Mouse (Mus musculus): ENCODE measurements around the gene Vrk2. TPM values are rescaled to one million over a fixed set of nuclear protein-coding genes. Genes with fewer than 3 reads are reported as not detected.
A peak's percentile ranks its signal among the peaks of the same experiment; 100 is the strongest.

The Vrk2 gene
- total RNA-seq, 2 experiments from 2014 or later, result 6.2 to 9.1 TPM

DNA sequence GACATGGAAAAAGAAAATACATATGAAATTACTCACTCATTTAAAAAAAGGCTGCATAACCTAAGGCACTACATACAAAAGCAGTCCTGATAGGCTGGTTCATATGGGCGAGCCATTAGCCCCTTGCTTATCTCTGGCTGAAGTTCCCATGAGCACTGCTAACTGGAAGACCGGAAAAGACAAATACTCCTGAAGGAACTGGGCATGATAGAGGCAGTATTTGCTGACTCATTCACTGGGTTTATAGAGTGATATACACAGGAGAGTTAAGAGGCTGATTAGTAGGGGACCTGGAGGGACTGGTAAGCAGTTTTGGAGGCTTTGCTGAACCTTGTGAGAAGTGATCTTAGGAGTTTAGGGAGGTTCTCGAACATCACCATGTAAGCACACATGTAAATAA, 42.2 kb downstream of the Vrk2 start:
- no peak for DNase-seq

DNA sequence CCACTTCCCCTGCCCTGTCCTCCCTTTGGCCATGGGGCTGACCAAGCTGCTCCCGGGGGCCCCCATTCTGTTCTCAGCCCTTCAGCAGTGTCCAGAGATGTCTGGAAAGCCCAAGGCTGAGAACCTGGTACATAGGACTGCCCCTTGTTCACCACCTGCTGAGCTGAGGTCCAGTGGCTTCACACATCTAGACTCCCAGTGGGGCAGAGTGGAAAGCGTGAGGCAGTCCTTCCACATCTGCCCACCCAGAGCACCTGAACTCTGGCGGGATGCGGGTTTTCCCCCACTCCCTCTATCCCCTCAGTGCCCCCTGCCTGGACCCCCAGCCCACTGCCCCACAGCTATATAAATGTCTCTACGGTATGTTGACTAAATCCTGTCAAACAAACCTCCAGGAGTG, 56.0 kb downstream of the Vrk2 start:
- no peak for DNase-seq

DNA sequence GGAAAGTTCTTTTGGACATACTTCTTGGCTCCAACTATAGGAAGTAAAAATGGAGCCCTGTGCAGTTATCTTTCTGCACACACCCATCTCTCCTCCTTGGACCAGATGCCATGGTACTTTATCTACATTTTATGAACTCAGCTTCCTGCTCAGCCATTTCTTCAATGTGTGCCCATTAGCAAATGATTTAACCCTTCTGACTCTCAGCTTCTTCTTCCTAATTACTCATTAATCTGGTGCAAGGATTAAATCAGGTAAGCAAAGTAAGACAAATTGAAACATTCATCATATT, 60.0 kb downstream of the Vrk2 start:
- no peak for DNase-seq

DNA sequence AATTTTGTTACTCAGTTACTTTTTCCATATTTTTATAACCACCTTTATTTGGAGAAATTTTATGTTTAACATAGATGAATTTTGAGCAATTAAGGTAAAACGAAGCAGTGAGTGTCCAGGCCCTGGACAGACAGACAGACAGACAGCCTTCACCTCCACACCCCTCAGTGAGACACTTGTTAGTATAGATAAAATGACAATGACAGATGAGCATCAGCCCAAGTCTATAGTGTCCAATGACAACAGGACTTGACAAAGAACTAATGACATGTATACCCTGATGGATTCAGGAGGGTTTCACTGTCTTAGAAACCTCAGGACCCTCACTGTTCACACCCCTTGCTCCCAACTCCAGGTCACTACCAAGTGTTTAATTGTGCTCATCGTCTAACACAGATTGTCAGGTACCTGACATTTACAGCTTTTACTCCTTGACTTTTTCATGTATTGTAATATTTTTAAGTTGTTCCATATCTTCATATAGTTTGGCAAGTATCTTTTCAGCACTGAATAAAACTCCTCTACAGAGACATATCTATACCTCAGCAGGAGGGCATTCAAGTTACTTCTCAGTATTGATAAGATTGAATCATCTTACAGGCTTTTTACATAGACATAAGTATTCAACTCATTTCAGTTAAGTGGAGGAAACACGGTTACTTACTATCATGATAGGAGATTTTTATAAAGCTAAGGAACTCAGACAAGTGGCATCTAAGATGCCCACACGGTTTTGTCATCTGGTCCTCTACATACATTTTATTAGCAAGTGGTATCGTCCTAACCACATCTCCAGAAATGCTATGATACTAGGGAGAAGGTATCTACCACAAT, 60.6 kb downstream of the Vrk2 start:
- DNase-seq, result no peak

DNA sequence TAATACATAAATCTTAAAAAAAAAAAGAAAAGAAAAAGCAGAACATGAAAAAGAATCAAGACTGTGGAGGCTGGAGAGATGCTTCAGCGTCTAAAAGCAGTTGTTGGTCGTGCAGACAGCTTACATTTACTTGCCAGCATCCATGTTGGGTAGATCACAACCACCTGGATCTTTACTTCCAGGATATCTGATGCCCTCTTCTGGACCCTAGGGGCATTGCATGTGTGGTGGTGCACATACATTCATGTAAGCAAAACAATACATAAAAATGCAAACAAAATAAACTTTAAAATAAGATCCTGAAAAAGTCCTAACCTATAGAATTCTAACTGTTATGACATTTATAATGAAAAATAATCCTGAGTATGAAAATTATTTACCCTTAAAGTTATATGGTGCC, 66.9 kb downstream of the Vrk2 start:
- no peak for DNase-seq

DNA sequence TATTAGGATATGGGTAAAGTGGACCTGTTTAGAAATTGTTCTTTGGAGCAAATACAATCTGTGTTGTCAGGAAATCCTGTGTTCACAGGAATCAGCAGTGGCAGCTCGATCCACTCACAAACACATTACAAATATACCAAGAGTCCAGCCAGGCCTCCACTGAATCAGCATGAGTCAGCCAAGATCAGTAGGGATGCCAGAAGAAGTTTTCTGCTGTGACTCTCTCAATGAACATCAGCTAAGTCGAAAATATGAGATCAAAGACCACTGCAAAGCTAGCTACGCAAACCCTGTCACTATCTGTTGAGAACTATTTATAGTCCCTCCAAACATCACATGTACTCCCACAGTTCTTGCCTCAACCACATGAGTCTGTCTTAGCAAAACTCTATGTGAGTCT, 74.8 kb downstream of the Vrk2 start:
- DNase-seq, result no peak

DNA sequence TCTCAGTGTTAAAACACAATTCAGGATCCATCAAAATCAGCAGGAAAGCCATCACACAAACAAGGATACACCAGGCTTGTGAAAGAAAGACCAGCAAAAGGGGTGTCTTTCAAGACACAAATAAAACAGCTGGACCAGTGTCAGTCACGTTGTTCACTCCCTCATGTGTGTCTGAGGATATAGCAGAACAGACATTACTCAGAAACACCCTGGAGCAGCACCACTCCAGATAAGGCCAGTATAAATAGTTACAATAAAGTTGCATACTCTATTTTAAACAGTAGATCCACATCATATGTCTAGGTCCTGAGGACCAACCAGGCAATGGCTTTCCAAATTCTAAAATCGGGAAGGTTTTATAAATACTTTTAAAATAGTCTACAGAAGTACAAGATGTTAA, 77.7 kb downstream of the Vrk2 start:
- no peak for DNase-seq

DNA sequence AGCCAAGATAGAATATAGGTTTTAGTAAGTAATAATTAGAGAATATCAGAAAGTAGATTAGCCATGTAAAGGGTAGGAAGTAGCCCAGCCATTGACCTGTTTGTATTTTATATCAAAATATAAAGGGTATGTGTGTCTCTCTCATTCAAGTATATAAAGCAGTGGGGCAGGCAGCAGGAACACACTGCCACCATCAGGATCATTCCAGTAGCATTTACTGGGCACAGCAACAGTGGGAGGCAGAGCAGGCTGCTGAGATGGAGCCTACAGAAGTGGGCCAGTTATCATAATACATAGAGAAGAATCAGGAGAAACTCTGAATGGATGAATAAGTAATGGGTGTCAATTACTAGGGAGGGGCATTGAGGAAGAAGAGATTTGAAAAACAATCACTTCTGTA, 80.1 kb downstream of the Vrk2 start:
- DNase-seq, result no peak

DNA sequence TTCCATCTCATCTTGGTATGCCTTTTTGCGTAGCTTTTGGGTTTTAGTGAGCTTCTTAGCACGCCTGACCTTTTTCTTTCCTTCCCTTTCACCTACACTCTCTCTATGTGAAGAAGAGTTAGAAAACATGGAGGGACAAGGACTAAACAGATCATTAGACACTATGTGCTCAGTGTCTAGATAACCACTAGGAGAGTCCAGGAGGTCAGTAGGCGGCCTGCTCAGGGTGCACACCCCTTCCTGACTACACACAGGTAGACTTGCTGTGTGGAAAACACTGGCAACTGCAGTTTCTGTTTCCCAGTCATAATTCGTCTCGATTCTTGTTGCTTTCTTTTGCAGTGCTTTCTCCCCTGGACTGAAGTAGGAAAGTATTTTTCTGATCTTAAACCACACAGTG, 97.8 kb downstream of the Vrk2 start:
- no peak for DNase-seq

DNA sequence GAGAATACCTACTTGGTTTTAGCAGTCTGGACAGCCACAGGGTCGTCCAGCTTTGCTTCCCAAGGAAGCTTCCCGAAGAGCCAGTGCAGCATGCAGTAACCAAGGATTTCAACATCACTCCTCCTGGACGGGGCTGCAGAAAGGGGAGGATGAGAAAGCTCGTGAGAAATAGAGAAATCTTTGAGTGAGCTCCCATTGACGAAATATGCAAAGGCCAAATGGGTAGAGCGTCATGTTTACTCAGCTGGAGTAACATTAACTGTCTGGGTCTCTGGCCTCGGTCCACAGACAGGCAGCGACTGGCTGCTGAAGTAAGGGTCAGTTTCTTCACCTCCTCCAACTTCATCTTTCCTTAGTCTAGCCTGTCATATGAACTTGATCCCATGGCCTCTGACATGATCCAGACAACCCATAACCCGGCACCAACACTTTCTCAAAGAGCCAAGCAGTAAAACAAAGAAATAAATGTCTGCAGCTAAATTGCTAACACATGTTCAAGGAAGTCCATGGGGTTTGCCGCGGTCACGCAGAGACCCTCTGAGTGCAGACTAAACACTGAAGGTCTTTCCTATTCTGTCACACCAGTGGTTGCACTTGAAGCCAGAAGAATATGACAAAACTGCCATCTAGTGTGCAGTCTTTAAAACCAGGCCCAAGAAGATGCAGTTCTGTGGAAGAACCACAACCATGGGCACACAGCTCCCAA, 103.9 kb downstream of the Vrk2 start:
- peak; percentile 9 for DNase-seq

DNA sequence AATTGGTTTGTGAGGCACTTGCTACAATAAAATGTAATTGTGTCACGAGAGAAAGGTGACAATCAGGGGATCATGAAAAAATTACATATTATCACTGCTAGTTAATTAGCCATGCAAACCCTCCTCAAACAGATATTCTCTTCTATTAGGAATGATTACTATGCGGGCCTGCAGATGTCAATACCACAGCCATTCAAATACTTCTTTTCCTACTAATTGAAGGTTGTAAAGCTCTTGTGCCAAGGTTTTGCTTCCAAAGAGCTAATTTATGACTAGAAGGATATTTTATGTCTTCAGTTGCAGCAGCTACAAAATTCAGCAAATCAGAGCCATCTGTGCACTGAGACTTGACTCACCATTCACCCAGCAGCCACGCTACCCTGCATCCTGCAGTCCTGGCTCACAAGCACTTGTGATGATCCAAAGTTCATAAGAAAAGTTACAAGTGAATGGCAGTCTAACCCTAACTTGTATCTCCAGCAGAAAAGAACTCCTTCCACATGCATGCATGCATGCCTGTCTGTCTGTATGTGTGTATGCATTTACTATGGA, 112.0 kb downstream of the Vrk2 start:
- DNase-seq, result no peak

DNA sequence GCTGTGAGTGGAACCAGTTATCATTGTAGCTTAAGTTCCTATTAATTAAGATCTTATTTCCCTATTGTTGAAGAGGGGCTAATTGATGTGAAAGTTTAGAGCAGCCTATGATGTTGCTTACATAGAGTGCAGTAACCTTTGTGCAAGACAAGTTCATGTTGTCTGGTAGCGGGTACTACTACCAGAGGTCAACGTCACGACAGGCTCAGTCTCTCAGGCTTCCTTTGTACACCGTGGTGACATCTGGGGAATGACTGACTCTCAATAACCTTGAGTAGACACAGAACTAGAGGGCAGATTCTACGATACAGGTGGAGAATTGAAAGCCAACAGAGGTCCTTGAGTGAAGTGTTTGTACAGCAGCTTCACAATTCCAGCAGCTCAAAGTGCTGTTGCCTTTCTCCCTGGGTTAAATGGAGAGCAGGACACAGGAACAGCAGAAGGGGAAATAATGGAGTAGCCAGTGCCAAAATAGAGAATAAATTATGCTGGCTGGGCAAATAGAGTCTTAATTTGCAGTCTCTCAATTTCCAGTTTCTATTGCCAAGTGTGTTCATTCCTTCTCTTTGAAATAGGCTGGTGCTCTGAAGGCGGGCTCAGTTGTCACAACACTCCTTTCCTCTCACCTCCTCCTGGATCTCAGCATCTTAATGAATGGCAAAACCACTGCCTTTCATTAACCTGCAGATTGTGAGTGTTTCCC, 116.6 kb downstream of the Vrk2 start:
- no peak for DNase-seq

DNA sequence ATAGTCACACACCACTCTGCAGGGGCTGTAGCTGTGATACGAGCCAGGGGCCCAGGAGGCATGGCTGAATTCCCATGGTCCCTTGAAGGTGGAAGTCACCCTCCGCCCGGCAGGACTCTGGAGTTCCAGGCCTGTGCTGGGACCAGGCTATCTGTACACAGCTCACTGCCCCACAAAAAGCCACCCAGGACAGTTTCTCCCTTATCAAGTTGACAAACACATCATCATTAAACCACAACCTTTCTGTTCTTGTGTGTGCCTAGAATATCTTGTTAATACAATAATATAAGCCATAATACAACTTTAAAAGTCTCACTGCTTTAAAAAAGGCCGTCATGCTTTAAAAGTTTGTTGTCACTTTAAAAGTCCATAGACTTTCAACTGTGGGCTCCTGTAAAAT, 139.7 kb downstream of the Vrk2 start:
- no peak for DNase-seq

DNA sequence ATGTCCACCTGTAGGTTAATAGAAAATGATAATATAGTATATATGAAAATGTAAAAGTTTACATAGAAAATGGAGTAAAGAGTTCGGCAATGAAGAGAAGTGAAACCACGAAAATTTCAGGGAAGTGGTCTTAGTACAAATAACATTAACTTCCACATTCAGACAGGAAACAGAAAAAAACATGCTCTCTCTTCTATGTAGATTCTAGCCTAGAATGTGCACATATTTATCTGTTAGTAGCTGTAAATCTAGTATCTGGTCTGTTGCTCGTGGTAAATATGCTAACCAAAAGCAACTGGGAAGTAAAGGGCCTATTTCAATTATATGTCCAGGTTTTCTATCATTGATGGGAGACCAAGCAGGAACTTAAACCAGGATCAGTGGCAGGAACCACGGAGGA, 141.1 kb downstream of the Vrk2 start:
- no peak for DNase-seq

DNA sequence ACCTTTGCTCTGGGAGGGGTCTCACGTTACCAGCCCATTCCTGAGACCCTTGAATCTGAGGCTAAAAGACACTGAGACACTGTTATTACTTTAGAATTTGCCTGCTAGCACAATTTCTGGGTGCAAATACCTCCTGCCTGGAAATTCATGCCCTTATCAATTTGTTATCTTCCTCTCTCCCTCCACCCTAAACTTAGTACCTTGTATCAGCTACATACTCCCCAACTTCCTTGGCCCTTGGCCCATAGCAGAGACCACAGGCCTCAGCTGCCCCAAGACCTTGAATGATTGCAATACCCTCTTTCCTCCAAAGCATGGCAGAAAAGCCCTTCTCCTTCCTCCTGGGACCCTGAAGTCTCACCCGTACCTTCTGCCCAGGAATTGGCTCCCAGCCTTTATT, 142.6 kb downstream of the Vrk2 start:
- no peak for DNase-seq

DNA sequence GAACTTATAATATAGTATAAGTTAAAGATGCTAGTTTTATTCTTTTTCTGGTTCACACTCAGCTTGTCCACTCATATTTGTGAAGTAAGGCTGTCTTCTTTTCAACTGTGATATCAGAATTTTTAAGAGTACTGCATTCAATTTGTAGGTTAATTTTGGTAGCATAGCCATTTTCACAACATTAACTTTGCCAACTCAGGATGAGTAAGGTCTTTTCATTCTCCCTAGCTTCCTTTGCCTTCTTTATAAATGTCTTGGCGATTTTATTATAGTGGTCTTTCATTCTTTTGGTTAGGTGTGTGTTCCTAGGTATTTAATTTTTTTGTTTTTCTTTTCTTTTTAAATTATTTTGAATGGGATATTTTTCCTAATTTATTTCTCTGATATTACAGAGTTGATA, 143.2 kb downstream of the Vrk2 start:
- DNase-seq, result no peak

DNA sequence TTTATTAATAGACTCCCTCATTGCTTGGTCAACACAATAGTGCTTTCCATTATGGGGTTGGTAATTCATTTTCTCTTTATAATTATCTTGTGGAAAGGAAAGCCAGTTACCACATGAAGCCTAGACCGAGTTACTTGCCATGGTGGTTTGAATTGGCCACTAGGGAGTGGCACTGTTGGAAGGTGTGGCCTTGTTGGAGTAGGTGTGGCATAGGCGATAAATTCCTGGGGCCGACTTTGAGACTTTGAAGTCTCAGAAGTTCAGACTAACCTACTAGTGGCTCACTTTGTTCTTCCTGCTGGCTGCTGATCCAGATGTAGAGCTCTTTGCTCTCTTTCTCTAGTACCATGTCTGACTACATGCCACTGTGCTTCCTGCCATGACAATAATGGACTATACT, 144.0 kb downstream of the Vrk2 start:
- no peak for DNase-seq

DNA sequence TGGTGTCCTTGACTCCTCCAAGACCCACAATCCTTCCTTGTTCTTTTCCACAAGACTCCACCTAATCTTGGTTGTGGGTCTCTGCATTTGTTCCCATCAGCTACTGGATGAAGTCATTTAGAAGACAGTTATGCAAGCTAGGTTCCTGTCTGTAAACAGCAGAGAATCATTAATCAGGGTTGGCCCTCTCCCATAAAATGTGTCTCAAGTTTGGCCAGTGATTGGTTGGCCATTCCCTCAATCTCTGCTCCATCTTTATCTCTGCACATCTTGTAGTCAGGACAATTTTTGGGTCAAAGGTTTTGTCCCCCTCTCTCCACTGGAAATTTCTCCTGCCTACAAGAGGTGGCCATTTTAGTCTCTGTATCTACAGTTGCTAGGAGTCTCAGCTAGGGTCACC, 149.4 kb downstream of the Vrk2 start:
- no peak for DNase-seq

DNA sequence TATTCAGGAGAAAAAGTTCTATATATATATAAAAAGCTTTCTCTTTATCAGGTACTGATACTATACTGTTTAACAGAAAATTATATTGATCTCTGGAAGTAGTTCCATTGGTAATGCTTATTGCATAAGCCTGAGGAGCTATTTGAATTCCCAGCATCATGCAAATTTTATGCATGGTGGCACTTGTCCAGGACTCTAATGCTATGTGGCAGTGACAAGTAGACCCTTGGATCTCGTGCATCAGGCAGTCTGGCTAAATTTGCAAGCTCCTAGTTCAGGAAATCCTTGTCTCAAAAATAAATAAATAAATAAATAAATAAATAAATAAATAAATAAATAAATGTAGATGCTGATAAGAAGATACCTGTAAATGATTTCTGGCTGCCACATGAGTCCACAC, 152.7 kb downstream of the Vrk2 start:
- no peak for DNase-seq

DNA sequence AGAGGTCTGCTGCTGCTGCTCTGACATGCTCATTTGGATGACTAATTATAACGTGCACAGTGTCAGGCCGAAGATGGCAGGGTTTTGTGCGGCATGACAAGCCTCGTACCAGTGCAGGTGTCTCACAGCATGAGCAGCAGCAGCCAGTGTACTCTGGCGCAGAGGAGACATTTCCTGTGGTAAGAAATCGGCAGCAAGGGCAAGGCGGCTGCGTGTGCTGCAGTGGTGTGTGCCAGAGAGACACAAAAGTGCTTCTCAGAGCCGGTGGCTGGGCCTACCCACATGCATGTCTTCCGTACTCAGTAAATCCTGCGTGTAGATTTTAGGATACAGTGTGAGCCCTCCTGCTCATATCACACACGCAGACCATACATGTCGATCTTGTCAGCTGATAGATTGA, 156.0 kb downstream of the Vrk2 start:
- DNase-seq, result no peak

DNA sequence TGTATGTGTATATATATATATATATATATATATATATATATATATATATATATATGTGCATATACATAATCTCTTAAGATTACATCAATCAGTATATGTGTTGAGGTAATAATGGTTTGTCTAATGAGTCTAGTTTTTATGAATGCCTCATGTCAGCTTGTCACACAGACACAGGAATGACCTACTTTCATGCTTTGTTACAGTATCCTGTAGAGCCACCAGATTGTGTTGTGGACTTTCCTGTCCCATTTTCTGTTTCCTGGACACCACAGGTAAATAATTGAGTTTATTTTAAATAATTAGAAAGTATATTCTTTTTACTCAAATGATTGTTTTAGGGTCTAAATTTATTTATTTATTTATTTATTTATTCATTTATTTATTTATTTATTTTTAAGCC, 159.6 kb downstream of the Vrk2 start:
- DNase-seq, result no peak

DNA sequence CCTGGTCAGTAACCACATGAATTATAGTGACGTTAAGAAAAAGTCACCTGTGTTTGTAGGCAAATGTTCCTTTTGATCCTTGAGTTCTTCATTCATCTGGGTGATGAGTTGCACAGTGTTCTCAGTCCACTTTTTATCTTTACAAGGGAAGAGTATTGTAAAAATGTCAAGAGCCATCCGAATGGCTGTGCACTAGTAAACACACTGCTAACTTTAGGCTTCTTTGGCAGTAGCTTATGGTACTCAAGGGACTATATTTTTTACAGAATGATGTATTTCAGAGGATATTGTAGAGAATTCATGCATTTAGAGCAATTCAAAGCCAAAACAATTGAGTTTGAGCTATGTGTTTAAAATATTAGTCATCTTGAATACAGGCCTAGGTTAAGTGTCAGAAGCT, 172.3 kb downstream of the Vrk2 start:
- DNase-seq, result no peak

Data from gastrocnemius, postnatal 25 days (tissue).